Mouse (Mus musculus) erythroblast, embryonic 14.5 days (primary cell): ENCODE measurements around the gene Slc22a12.

Experiments
- GATA1 ChIP-seq: IDR thresholded peaks from 2 replicates; pipeline ENCODE4 v1.6.1; 2012; ENCODE audit warnings: low read length, inconsistent platforms, mixed read lengths
- TAL1 ChIP-seq: IDR thresholded peaks from 3 replicates; pipeline ENCODE4 v1.6.1; 2012; ENCODE audit warnings: low read length, inconsistent platforms, mixed read lengths

- TF ChIP-seq GATA1 = no peak
- TF ChIP-seq TAL1 = no peak
Measured at GRCm38 (mm10) chr19:6530359-6530758, 12.5 kb downstream of the Slc22a12 start.
